Mouse (Mus musculus) heart, postnatal 25 days (tissue): ENCODE data around the gene Lrrc61. TPM values are rescaled to one million over a fixed set of nuclear protein-coding genes. Genes with fewer than 3 reads are reported as not detected.

Experiments
- total RNA-seq, 2 experiments: library from RNA; stranded (reverse); gene quantifications; 2 replicates each; pipeline ENCODE4 v1.2.3; 2021

Lrrc61 gene
- total RNA-seq, 2 experiments from 2014 or later: 15.5 to 16.5 TPM

Other genes starting within 250 kb of the Lrrc61 start
- 10 to 100 TPM; 19.2 to 20.2 TPM for gene Krba1, start 159.2 kb upstream of the Lrrc61 start, total RNA-seq
- 10 to 100 TPM; 11.7 to 12.4 TPM for gene Zfp467, start 109.0 kb upstream of the Lrrc61 start, total RNA-seq
- under 1 TPM; 0.14 to 0.55 TPM for gene Sspo, start 106.6 kb upstream of the Lrrc61 start, total RNA-seq
- gene Atp6v0e2, start 17.2 kb upstream of the Lrrc61 start, total RNA-seq: 10 to 100 TPM; 19.3 to 22.2 TPM
- 10 to 100 TPM; 73.6 to 91.2 TPM for gene Rarres2, start 18.0 kb downstream of the Lrrc61 start, total RNA-seq
- not detected for gene Gm45021, start 34.8 kb downstream of the Lrrc61 start, total RNA-seq
- gene Repin1, start 39.1 kb downstream of the Lrrc61 start, total RNA-seq: 10 to 100 TPM; 31.0 to 31.8 TPM
- 1 to 10 TPM; 1.0 to 2.2 TPM for gene Gm44965, start 39.1 kb downstream of the Lrrc61 start, total RNA-seq
- gene Zfp775, start 47.3 kb downstream of the Lrrc61 start, total RNA-seq: 10 to 100 TPM; 10.9 to 11.2 TPM
- gene AI854703, start 72.0 kb downstream of the Lrrc61 start, total RNA-seq: under 1 TPM; 0.14 to 0.23 TPM
- gene Gimap8, start 92.4 kb downstream of the Lrrc61 start, total RNA-seq: 1 to 10 TPM; 7.8 to 8.0 TPM
- 1 to 10 TPM; 3.1 to 4.9 TPM for gene Gimap9, start 121.3 kb downstream of the Lrrc61 start, total RNA-seq
- gene Gimap4, start 129.8 kb downstream of the Lrrc61 start, total RNA-seq: 10 to 100 TPM; 29.0 to 30.8 TPM
- 10 to 100 TPM; 38.5 to 41.6 TPM for gene Gimap6, start 153.4 kb downstream of the Lrrc61 start, total RNA-seq
- 1 to 10 TPM; 1.8 to 5.3 TPM for gene Gm28053, start 163.8 kb downstream of the Lrrc61 start, total RNA-seq
- gene Gimap7, start 163.8 kb downstream of the Lrrc61 start, total RNA-seq: under 1 TPM in 1 of 2 experiments, not detected in 1; 0.39 TPM
- 1 to 10 TPM; 8.5 to 9.8 TPM for gene Gimap1, start 184.3 kb downstream of the Lrrc61 start, total RNA-seq
- gene Gimap5, start 191.4 kb downstream of the Lrrc61 start, total RNA-seq: 1 to 10 TPM; 6.1 to 6.8 TPM
- gene Gimap3, start 216.1 kb downstream of the Lrrc61 start, total RNA-seq: under 1 TPM; 0.50 to 0.88 TPM